Mouse (Mus musculus): ENCODE measurements at regions not wholly inside any gene's neighbourhood (a gene's known extent, or its start where the extent isn't known, plus 50 kb on each side); places are given as distances from the start of the nearest gene placed in this dataset.

DNA sequence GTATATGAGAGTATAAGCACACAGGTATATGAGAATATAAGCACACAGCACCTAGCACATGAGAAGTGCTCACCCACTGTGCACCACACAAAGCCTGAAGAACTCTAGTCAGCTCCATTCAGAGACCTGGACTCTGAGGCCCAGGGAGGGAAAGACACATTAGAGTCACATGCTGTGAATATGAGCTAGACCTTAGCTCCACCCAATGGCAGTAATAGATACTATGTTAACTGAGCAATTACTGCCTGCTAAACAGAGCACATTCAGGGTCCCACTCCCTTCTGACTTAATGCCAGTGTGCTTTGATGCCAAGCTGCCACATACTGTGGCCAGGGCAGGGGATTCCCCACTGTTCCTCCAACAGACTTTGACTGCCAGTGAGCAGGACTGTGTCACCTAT is 89.2 kb downstream of the Gm26897 start:
- no peak overlapping the region for H3K27ac ChIP-seq (ENCODE audit: insufficient read depth, low read depth, low read length)
- H3K4me3 ChIP-seq (ENCODE audit: insufficient read depth, low read depth, low read length) = no peak overlapping the region
- TF ChIP-seq CTCF (IDR thresholded peaks at IDR 0.05; ENCODE audit: insufficient read depth, low read depth, low read length) = no peak
- TF ChIP-seq POLR2A (IDR thresholded peaks at IDR 0.05; ENCODE audit: insufficient read depth, low read depth, low read length) = no peak
- H3K4me1 ChIP-seq (ENCODE audit: control insufficient read depth, insufficient read depth, low read length) = peaks cover 2% of the 10 kb centered on the region; the same call in 1 of the 2 replicates

DNA sequence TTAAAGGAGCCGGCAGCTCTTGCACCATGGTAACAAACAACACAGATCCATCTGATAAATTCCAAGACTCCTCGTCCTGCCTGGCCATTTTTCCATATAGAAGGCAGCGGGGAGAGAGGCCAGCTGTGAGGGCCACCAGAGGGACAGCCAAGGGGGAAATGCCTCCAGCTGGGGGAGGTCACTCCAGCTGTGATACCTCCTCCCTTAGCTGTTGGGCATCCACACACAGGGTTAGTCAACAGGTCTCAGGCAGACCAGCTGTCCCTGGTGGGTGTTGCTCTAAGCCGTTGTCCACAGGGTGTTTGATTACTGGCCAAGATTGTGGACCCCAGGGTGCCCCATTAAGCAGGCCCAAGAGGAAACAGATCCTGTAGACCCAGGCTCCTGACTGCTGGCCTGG is 89.7 kb downstream of the Gm26897 start:
- 60% methylated on average over 4 of the region's 4 CpGs for WGBS
- no peak for TF ChIP-seq CTCF (IDR thresholded peaks at IDR 0.05; ENCODE audit: insufficient read depth, low read depth, low read length)
- TF ChIP-seq POLR2A (IDR thresholded peaks at IDR 0.05; ENCODE audit: insufficient read depth, low read depth, low read length) = no peak
- Histone ChIP-seq H3K4me3 (ENCODE audit: insufficient read depth, low read depth, low read length) (no peak overlapping the region), H3K27ac (ENCODE audit: insufficient read depth, low read depth, low read length) (no peak overlapping the region), H3K4me1 (ENCODE audit: control insufficient read depth, insufficient read depth, low read length) (peaks cover 2% of the 10 kb centered on the region; the same call in 1 of the 2 replicates)

GRCm38 (mm10) chr5:111823842-111824241 is 90.1 kb downstream of the Gm26897 start:
- WGBS = 75% methylated on average over 5 of the region's 5 CpGs
- TF ChIP-seq CTCF (IDR thresholded peaks at IDR 0.05; ENCODE audit: insufficient read depth, low read depth, low read length) = no peak
- TF ChIP-seq POLR2A (IDR thresholded peaks at IDR 0.05; ENCODE audit: insufficient read depth, low read depth, low read length) = no peak

GRCm38 (mm10) chr5:111824600-111825130 is 90.9 kb downstream of the Gm26897 start:
- Histone ChIP-seq H3K27ac (ENCODE audit: insufficient read depth, low read depth, low read length) (no peak overlapping the region), H3K4me3 (ENCODE audit: insufficient read depth, low read depth, low read length) (no peak overlapping the region), H3K4me1 (ENCODE audit: control insufficient read depth, insufficient read depth, low read length) (peaks cover 2% of the 10 kb centered on the region; the same call in 1 of the 2 replicates)
- no peak for TF ChIP-seq CTCF (IDR thresholded peaks at IDR 0.05; ENCODE audit: insufficient read depth, low read depth, low read length)
- TF ChIP-seq POLR2A (IDR thresholded peaks at IDR 0.05; ENCODE audit: insufficient read depth, low read depth, low read length) = no peak
- 81% methylated on average over 4 of the region's 4 CpGs for WGBS

More at GRCm38 (mm10) chr5:111823842-111824241, 90.1 kb downstream of the Gm26897 start:
- H3K4me3 ChIP-seq (ENCODE audit: insufficient read depth, low read depth, low read length) = no peak overlapping the region
- peaks cover 2% of the 10 kb centered on the region; the same call in 1 of the 2 replicates for H3K4me1 ChIP-seq (ENCODE audit: control insufficient read depth, insufficient read depth, low read length)
- H3K27ac ChIP-seq (ENCODE audit: insufficient read depth, low read depth, low read length) = no peak overlapping the region

- no peak for TF ChIP-seq POLR2A (IDR thresholded peaks at IDR 0.05; ENCODE audit: insufficient read depth, low read depth, low read length)
- no peak for TF ChIP-seq CTCF (IDR thresholded peaks at IDR 0.05; ENCODE audit: insufficient read depth, low read depth, low read length)
- H3K4me3 ChIP-seq (ENCODE audit: insufficient read depth, low read depth, low read length) = no peak overlapping the region
- H3K27ac ChIP-seq (ENCODE audit: insufficient read depth, low read depth, low read length) = no peak overlapping the region
- no peaks in the 10 kb centered on the region for H3K4me1 ChIP-seq (ENCODE audit: control insufficient read depth, insufficient read depth, low read length)
- 86% methylated on average over 6 of the region's 6 CpGs for WGBS
Observed at GRCm38 (mm10) chr5:111829891-111830290, 96.2 kb downstream of the Gm26897 start.

DNA sequence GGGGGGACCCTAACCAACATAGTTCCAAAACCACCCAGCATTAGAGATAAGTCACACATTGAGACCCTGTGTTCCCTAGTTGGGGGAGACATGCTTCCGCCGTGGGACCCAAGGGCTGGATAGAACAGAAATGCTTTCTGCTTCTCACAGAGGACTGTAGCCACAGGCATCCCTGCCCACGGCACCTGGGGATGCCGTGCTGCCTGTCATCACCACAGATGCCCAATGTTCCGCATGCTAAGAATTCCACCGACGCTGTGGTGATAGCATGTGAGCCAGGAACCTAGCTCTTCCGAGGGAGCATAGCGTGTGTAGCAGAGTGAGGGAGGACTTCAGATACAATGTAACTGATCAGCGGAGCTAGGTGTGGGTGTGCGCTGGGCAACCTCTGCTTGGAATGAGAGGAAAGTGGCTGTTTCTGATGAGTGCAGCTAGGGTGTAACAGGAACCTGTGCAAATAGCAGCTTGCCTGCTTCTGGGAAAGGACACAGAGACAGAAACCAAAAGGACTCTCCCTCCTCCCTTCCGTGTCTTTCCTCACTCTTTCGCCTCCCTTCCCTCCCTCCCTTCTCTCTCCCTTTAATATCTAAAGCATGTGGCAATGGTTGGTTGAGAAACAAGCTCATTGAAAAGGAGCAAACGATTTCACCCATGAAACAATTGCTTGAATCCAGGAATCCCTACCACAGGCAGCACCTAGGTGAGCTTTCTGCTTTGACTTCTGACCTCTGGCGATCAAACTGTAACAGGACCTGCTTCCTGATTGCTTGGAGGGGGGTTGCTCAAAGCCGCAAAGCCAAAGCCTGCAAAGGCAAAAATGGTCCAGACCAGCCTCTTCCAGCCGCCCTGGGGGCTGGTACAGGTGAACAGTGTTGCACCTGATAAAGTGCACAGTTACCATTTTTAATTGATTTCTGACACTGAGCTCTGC is 102.3 kb downstream of the Gm26897 start:
- no peak overlapping the region for H3K4me3 ChIP-seq (ENCODE audit: insufficient read depth, low read depth, low read length)
- TF ChIP-seq POLR2A (IDR thresholded peaks at IDR 0.05; ENCODE audit: insufficient read depth, low read depth, low read length) (no peak), CTCF (IDR thresholded peaks at IDR 0.05; ENCODE audit: insufficient read depth, low read depth, low read length) (no peak)
- H3K4me1 ChIP-seq (ENCODE audit: control insufficient read depth, insufficient read depth, low read length) = peaks cover 15% of the 10 kb centered on the region
- WGBS = 36% methylated on average over 17 of the region's 17 CpGs
- H3K27ac ChIP-seq (ENCODE audit: insufficient read depth, low read depth, low read length) = no peak overlapping the region

DNA sequence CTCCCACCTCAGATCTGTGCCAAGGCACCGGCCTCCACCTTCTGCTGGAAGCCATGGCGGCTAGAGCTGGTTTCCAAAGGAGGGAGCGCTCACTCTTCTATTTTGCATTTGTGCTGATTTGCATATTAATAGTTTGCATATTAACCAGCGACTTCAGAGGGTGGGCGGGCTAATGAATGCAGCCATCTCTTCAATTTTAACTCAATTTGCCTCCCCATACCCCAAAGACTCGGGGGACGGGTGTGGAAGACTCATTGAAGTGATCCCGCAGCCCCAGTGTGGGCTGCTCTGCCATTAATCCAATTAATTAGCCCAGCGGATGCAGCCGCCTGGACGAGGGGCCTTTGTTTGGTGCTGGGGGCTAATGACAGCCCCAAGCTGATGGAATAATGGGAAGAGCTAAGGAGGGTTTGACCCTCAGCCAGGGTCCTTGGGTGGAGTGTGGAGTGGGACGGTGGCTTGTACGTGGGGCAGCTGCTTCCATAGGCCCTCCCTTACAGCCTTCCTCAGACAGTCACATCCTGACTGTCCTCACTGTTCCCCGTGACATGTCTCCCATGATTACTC is 103.0 kb downstream of the Gm26897 start:
- H3K27ac ChIP-seq (ENCODE audit: insufficient read depth, low read depth, low read length) = no peak overlapping the region
- TF ChIP-seq CTCF (IDR thresholded peaks at IDR 0.05; ENCODE audit: insufficient read depth, low read depth, low read length) (no peak), POLR2A (IDR thresholded peaks at IDR 0.05; ENCODE audit: insufficient read depth, low read depth, low read length) (no peak)
- 36% methylated on average over 14 of the region's 14 CpGs for WGBS
- H3K4me3 ChIP-seq (ENCODE audit: insufficient read depth, low read depth, low read length) = no peak overlapping the region
- peaks cover 15% of the 10 kb centered on the region for H3K4me1 ChIP-seq (ENCODE audit: control insufficient read depth, insufficient read depth, low read length)

DNA sequence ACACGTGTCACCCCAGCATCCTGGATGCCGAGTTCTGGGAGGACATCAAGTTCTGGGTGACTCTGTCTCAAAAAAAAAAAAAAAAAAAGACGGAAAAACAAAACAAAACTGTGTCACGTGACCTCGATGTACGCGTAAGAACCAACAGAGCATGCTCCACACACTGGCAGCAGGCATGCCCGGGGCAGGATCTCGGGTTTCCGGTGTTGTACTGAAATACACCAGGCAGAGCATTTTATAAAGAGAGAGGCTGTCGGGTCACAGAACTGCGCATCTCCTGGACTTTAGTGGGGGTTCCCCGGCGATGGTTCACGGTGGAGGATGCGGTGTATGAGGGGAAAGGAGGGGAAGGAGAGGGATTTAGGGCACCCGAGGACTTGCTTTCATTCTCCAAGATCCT is 108.7 kb downstream of the Gm26897 start:
- no peak for TF ChIP-seq POLR2A (IDR thresholded peaks at IDR 0.05; ENCODE audit: insufficient read depth, low read depth, low read length)
- no peak for TF ChIP-seq CTCF (IDR thresholded peaks at IDR 0.05; ENCODE audit: insufficient read depth, low read depth, low read length)
- Histone ChIP-seq H3K4me1 (ENCODE audit: control insufficient read depth, insufficient read depth, low read length) (peaks cover 15% of the 10 kb centered on the region), H3K4me3 (ENCODE audit: insufficient read depth, low read depth, low read length) (no peak overlapping the region), H3K27ac (ENCODE audit: insufficient read depth, low read depth, low read length) (no peak overlapping the region)
- 22% methylated on average over 17 of the region's 17 CpGs for WGBS
